In the genomic region with DNA sequence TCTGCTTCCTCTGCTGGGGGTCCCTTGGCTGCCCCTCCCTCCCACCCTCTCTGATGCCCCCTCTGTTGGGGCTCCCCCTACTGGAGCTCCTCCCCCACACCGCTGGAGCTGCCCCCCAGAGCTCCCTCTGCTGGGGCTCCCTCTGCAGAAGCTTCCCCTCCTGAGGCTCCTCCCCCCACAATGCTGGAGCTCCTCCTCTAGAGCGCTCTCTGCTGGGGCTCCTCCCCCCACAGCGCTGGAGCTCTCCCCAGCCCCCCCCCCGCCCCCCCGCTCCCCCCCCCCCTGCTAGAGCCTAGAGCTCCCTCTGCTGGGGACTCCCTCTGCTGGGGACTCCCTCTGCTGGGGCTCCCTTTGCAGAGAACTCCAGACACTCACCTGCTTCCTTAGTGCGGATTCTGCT, we compare ENCODE assay signal across 9 mouse cellular contexts. TPM values are rescaled to one million over a fixed set of nuclear protein-coding genes. Genes with fewer than 3 reads are reported as not detected.
DNase-seq lines count a peak whose midpoint lies in the region; ATAC-seq and TF ChIP-seq lines count a peak whose summit lies in the region.
"Had no signal": no experiment of that assay in that cellular context is flagged by ENCODE, and none has a peak within 500 bp of the region (broad histone marks: within the 10 kb centered on the region; RNA-seq: fewer than 3 reads in every experiment).

No protein-coding gene starts in this region.

- 67% methylated on average over 1 of the region's 6 CpGs for whole genome bisulfite sequencing in embryonic facial prominence, embryonic 14.5 days
- WGBS in liver, adult 2 months: 33% methylated on average over 2 of the region's 6 CpGs

- H3K27ac ChIP-seq in embryonic facial prominence, embryonic 14.5 days (replicated peaks; ENCODE audit: low read depth, low read length): no peak overlapping the region
- H3K27ac ChIP-seq in liver, adult 2 months (replicated peaks; ENCODE audit: insufficient read depth, low read depth, low read length): no peak overlapping the region
- H3K27ac ChIP-seq: neural tube, embryonic 12.5 days had no signal

- TF ChIP-seq POLR2A in liver, adult 2 months (IDR thresholded peaks at IDR 0.05; ENCODE audit: extremely low read depth, insufficient read depth, low read length): no peak

- ATAC-seq in embryonic facial prominence, embryonic 14.5 days (ENCODE audit: low read depth): 0 out of 2 replicates have a peak, but pooled peaks have one; percentile 44

- H3K4me2 ChIP-seq in embryonic facial prominence, embryonic 14.5 days (ENCODE audit: low read depth, low read length): no peak overlapping the region
- H3K4me2 ChIP-seq: neural tube, embryonic 12.5 days had no signal

- H3K36me3 ChIP-seq in embryonic facial prominence, embryonic 14.5 days (ENCODE audit: control insufficient read depth, insufficient read depth, low read length): no peaks in the 10 kb centered on the region
- no peaks in the 10 kb centered on the region for H3K36me3 ChIP-seq in liver, adult 2 months (ENCODE audit: control insufficient read depth, insufficient read depth, low read length)

- H3K79me2 ChIP-seq in liver, adult 2 months (ENCODE audit: control insufficient read depth, insufficient read depth, low read length): no peaks in the 10 kb centered on the region

- H3K9me3 ChIP-seq in embryonic facial prominence, embryonic 14.5 days (ENCODE audit: control insufficient read depth, low read length): no peaks in the 10 kb centered on the region
- H3K9me3 ChIP-seq: neural tube, embryonic 12.5 days had no signal

- peak; percentile 47 to 66 for DNase-seq in layer of hippocampus, adult 18-20 months (ENCODE audit: low spot score in 2 of 2)
- no peak for DNase-seq in layer of hippocampus, adult 9-10 months (ENCODE audit: low spot score)
- DNase-seq in adrenal gland, adult 18-20 months (ENCODE audit: low spot score in 2 of 2): peak; percentile 36 to 54
- peak; percentile 84 for DNase-seq in embryonic facial prominence, embryonic 14.5 days (ENCODE audit: low spot score)
- DNase-seq in induced T-regulatory cell, adult 2 months (ENCODE audit: low read depth): peak; percentile 53
- peak; percentile 61 for DNase-seq in liver, adult 2 months (ENCODE audit: extremely low read depth, low read depth, low spot score)
- peak; percentile 71 for DNase-seq in ovary, postnatal 36 days (ENCODE audit: low spot score)
- peak; percentile 24 for DNase-seq in urinary bladder, postnatal 25 days (ENCODE audit: low spot score)

- peak; percentile 40; the same call in 1 of the 2 replicates for TF ChIP-seq CTCF in liver, adult 2 months (IDR thresholded peaks at IDR 0.05; ENCODE audit: low read depth, low read length)

- no peak overlapping the region for H3K4me3 ChIP-seq in embryonic facial prominence, embryonic 14.5 days (ENCODE audit: low read depth, low read length)
- H3K4me3 ChIP-seq in liver, adult 2 months (ENCODE audit: insufficient read depth, low read depth, low read length): no peak overlapping the region
- H3K4me3 ChIP-seq: neural tube, embryonic 12.5 days had no signal

- H3K4me1 ChIP-seq in embryonic facial prominence, embryonic 14.5 days (ENCODE audit: control insufficient read depth, insufficient read depth, low read length): no peaks in the 10 kb centered on the region
- peaks cover 7% of the 10 kb centered on the region for H3K4me1 ChIP-seq in liver, adult 2 months (ENCODE audit: control insufficient read depth, insufficient read depth, low read length)
- H3K4me1 ChIP-seq: neural tube, embryonic 12.5 days had no signal

- no peak overlapping the region for H3K9ac ChIP-seq in embryonic facial prominence, embryonic 14.5 days (ENCODE audit: low read depth, low read length)
- H3K9ac ChIP-seq in liver, adult 2 months (ENCODE audit: low read depth, low read length): no peak overlapping the region
- H3K9ac ChIP-seq: neural tube, embryonic 12.5 days had no signal

- 0 out of 2 replicates have a peak, but pooled peaks cover 3% of the 10 kb centered on the region for H3K27me3 ChIP-seq in embryonic facial prominence, embryonic 14.5 days (replicated peaks; ENCODE audit: control insufficient read depth, insufficient read depth, low read length)
- H3K27me3 ChIP-seq in liver, adult 2 months (ENCODE audit: control insufficient read depth, insufficient read depth, low read length): no peaks in the 10 kb centered on the region
- H3K27me3 ChIP-seq: neural tube, embryonic 12.5 days had no signal

RNA-seq across cellular contexts. Expression of a gene that starts 14.7 kb away (rescaled TPM):
- 1 to 10 TPM; 5.3 to 6.3 TPM for total RNA-seq in layer of hippocampus, adult 18-20 months (2021)
- 1 to 10 TPM; 3.3 to 4.0 TPM for total RNA-seq in adrenal gland, adult 18-20 months (2021)
- polyA plus RNA-seq in embryonic facial prominence, embryonic 14.5 days (2014; fragmentation: Nextera tagmentation; extraction: Ambion mirVana): 1.8 TPM in 2 replicates
- 1.4 and 1.8 TPM in 2 replicates for total RNA-seq in liver, adult 2 months (2014; rRNA removed)
- polyA plus RNA-seq in liver, adult 2 months (2012; rRNA removed): 1.0 and 1.5 TPM in 2 replicates

RNA-seq across cellular contexts. Expression of a gene that starts 22.3 kb away (rescaled TPM):
- total RNA-seq in layer of hippocampus, adult 18-20 months (2021): 10 to 100 TPM; 68.0 to 84.8 TPM
- not detected for total RNA-seq in adrenal gland, adult 18-20 months (2021)
- 3.6 and 4.3 TPM in 2 replicates for polyA plus RNA-seq in embryonic facial prominence, embryonic 14.5 days (2014; fragmentation: Nextera tagmentation; extraction: Ambion mirVana)
- total RNA-seq in liver, adult 2 months (2014; rRNA removed): under 0.01 and 0.07 TPM in 2 replicates
- 0.11 and 0.48 TPM in 2 replicates for polyA plus RNA-seq in liver, adult 2 months (2012; rRNA removed)

RNA-seq across cellular contexts. Expression of a gene that starts 43.6 kb away (rescaled TPM):
- total RNA-seq in layer of hippocampus, adult 18-20 months (2021): 10 to 100 TPM; 66.1 to 77.7 TPM
- total RNA-seq in adrenal gland, adult 18-20 months (2021): 10 to 100 TPM; 34.6 to 37.8 TPM
- polyA plus RNA-seq in embryonic facial prominence, embryonic 14.5 days (2014; fragmentation: Nextera tagmentation; extraction: Ambion mirVana): 37.8 and 42.0 TPM in 2 replicates
- 21.4 and 21.7 TPM in 2 replicates for total RNA-seq in liver, adult 2 months (2014; rRNA removed)
- polyA plus RNA-seq in liver, adult 2 months (2012; rRNA removed): 10.2 and 10.5 TPM in 2 replicates

Comparison
In these comparisons a context has a peak if more than half of its experiments do, and no peak if none do; other contexts are left out.
1. RNA of a gene that starts 22.3 kb away (total RNA-seq): 68.0 to 84.8 TPM in layer of hippocampus, adult 18-20 months; not detected in adrenal gland, adult 18-20 months and under 0.01 to 0.07 TPM in liver, adult 2 months; every median in the first group is over 10 times any median in the second.